Mouse (Mus musculus) left cerebral cortex, postnatal 36 days (tissue): ENCODE results near the gene Oprm1. TPM values are rescaled to one million over a fixed set of nuclear protein-coding genes. Genes with fewer than 3 reads are reported as not detected.

ENCODE experiments used
- DNase-seq, 2 experiments: peaks; one replicate each; pipeline ENCODE4 v3.0.0; 2021 to 2022; ENCODE audit warnings: low spot score in 2 of 2, mixed read lengths in 1 of 2
- intact Hi-C: fragments of 180-260 bp; cut with DNase I; formaldehyde crosslinking; loops from one replicate; pipeline ENCODE4 v1.15.1; 2025
- total RNA-seq, 2 experiments: library from RNA; stranded (reverse); gene quantifications; 2 replicates each; pipeline ENCODE4 v1.2.3; 2021

Gene Oprm1
- total RNA-seq, 2 experiments from 2014 or later: 6.6 to 8.7 TPM

GRCm38 (mm10) chr10:7070100-7070835, 312.0 kb downstream of the Oprm1 start:
- intact Hi-C loops: loop anchor here (5.0 kb wide), 1 partner anchor 183 kb away; no protein-coding TSS in a partner anchor

DNA sequence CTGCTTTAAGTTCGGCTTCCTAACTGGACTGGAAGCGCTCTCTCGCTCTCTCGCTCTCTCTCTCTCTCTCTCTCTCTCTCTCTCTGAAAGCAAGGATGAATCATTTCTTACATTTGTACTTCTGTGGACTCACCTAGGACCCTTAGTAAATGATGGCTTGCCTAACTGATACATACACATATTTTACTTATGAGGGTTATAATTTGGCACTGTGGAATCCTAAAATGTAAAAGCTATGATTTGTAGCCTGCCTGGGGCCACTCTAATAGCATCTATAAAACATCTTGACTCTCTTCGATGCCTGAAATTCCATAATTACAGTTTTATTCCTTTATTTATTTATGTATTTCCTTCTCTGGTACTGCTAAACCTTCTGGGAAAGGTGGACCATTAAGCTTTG, 312.6 kb downstream of the Oprm1 start:
- intact Hi-C loops: loop anchor here (5.0 kb wide), 1 partner anchor 184 kb away; no protein-coding TSS in a partner anchor
- no peak for DNase-seq

More at GRCm38 (mm10) chr10:7070100-7070835, 312.0 kb downstream of the Oprm1 start:
- DNase-seq: no peak

DNA sequence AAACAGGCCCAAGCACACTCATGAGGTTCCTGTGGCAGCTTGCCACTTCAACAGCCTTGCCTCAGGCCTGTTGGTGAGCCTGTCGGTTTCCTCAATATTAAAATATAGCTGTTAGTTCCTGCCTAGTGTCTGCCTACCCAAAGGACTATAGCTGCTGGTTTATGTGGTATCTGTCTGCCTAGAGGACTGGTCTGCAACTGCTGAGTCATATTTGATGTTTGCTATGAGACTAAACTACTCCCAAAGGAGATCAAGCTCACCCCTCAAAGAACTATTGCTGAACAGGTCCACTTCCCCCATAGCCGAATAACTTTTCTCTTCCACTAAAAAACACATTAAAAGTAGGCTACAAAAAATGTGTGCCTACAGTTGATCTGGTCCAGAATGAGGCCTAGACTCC, 315.9 kb downstream of the Oprm1 start:
- intact Hi-C loops: loop anchor here (5.0 kb wide), 1 partner anchor 187 kb away; no protein-coding TSS in a partner anchor

GRCm38 (mm10) chr10:7075661-7076060, 317.4 kb downstream of the Oprm1 start:
- no peak for DNase-seq
- intact Hi-C loops: no loop called here

More for the DNA sequence above, 315.9 kb downstream of the Oprm1 start:
- no peak for DNase-seq

DNA sequence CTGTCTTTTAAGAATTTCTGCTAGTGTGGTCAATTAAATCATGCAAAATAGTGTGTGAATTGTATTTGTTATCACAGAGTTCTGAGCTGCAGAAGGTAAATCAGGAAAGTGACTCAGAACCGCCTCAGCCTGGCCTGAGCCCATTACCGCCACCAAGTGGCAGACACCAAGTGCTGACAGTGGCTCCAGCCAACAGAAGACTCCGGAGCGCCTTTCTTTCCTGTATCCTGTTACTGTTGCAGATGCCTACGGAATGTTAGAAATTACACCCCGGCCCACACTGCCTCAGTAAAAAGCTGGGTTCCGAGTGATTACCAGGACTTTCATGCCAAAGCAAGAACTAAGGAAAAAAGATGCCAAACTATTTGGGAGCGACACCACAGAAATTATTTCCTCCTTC, 317.9 kb downstream of the Oprm1 start:
- intact Hi-C loops: no loop called here
- peak; percentile 80 for DNase-seq

DNA sequence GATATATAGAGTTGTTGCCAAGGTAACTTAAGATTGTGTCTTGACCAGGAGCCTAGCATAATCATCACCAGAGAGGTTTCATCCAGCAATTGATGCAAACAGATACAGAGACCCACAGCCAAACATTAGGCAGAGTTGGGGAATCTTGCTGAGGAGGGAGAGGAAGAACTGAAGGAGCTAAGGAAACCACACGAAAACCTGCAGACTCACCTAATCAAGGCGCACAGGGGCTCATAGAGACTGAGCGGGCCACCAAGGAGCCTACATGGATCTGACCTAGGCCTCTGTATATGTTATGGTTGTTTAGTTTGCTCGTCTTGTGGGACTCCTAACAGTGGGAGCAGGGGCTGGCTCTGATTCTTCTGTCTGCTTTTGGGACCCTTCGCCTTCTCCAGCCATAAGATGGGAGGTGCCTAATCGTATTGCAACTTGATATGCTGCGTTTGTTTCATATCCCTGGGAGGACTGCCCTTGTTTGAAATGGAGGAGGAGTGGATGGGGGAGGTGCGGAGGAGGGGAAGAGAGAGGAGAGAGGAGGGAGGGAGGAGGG, 318.4 kb downstream of the Oprm1 start:
- intact Hi-C loops: no loop called here
- no peak for DNase-seq

DNA sequence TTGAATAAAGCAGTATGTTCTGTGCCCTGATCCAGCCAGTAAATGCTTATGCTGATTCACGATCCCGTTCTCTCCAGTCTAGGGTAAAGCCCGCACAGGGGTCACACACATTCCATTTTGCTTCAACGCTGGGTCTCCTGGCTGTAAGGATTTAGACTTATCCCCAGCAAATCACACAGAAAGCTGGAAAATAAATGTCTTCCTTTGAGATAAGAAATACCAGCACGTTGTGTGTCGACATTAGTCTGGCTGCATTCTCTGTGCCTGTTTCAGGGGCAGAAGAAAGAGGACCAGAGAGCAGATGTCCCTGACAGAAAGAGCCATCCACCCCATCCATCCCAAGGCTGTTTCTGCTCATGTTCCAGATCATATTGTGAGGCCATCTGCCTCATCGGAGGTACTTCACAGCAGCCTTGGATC, 319.1 kb downstream of the Oprm1 start:
- intact Hi-C loops: no loop called here
- DNase-seq: no peak

GRCm38 (mm10) chr10:7077971-7078370, 319.7 kb downstream of the Oprm1 start:
- DNase-seq: no peak
- intact Hi-C loops: no loop called here

Other genes starting within 250 kb of the Oprm1 start
- gene Gm10945, start 3.3 kb downstream of the Oprm1 start, total RNA-seq: not detected